In the genomic region with DNA sequence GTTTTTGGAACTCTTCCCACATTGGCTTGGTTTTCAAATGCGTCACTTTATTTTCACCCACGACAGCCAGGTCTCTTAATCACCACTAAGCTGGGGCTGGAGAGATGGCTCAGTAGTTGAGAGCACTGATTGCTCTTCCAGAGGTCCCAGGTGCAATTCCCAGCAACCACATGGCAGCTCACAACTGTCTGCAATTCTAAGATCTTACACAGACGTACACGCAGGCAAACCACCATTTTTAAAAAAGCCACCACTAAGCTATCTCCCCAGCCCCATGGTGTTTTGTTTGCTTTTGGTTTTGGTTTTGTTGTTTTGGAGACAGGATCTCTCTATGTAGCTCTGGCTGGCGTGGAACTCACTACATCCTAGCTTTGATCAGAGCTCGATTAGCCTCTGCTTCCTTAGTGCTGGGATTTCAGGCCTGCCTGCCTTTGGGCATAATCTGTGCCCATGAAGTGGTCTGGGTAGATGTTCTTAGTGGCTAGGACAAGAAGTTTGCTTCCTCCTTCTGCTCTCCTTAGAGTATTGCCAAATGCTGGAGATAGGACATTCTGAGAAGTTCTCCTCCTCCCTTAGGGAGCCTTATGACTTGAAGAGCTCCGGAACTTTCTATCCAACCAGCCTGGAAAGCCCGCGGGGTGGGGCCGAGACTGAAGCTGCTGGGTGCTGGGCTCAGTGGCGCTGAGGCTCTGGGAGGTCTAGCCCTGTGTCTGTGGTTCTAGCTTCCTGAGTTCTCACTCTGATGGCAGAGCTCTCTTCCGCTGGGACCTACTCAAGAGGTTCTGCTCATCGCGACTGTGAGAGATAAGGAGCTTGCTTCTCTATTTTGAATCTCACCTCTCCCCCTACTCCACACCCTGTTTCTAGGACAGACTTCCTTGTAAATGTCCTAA, we compare ENCODE assay signal across 10 mouse cellular contexts. TPM values are rescaled to one million over a fixed set of nuclear protein-coding genes. Genes with fewer than 3 reads are reported as not detected.
DNase-seq lines count a peak whose midpoint lies in the region; ATAC-seq and TF ChIP-seq lines count a peak whose summit lies in the region.
"Had no signal": no experiment of that assay in that cellular context is flagged by ENCODE, and none has a peak within 500 bp of the region (broad histone marks: within the 10 kb centered on the region; RNA-seq: fewer than 3 reads in every experiment).

No protein-coding gene starts in this region.

- H3K27me3 ChIP-seq in testis, adult 2 months (ENCODE audit: control insufficient read depth, insufficient read depth, low read length): no peaks in the 10 kb centered on the region
- H3K27me3 ChIP-seq in midbrain, postnatal 0 days (ENCODE audit: insufficient read depth, low read length): no peaks in the 10 kb centered on the region
- no peaks in the 10 kb centered on the region for H3K27me3 ChIP-seq in stomach, postnatal 0 days (ENCODE audit: control insufficient read depth, insufficient read depth, low read length)
- H3K27me3 ChIP-seq: limb, embryonic 15.5 days had no signal

- no peak overlapping the region for H3K4me3 ChIP-seq in testis, adult 2 months (ENCODE audit: control insufficient read depth, low read depth, low read length)
- H3K4me3 ChIP-seq in midbrain, postnatal 0 days (ENCODE audit: low read depth, low read length): no peak overlapping the region
- no peak overlapping the region for H3K4me3 ChIP-seq in stomach, postnatal 0 days (ENCODE audit: low read depth, low read length)
- H3K4me3 ChIP-seq: limb, embryonic 15.5 days had no signal

- peak; percentile 89 for ATAC-seq in inflammation-experienced regulatory T-cells, adult 6 months
- no peak for ATAC-seq in midbrain, postnatal 0 days (ENCODE audit: low FRiP score)
- no peak for ATAC-seq in stomach, postnatal 0 days (ENCODE audit: low FRiP score, low TSS enrichment)

- TF ChIP-seq CTCF in testis, adult 2 months (IDR thresholded peaks at IDR 0.05; ENCODE audit: control insufficient read depth, insufficient read depth, insufficient replicate concordance, low read depth, low read length): no peak
- no peak for TF ChIP-seq CTCF in midbrain, postnatal 0 days (IDR thresholded peaks at IDR 0.05)
- TF ChIP-seq CTCF in stomach, postnatal 0 days (IDR thresholded peaks at IDR 0.05; ENCODE audit: low read depth): no peak

- TF ChIP-seq POLR2A in testis, adult 2 months (IDR thresholded peaks at IDR 0.05; ENCODE audit: control insufficient read depth, low read depth, low read length): no peak

- H3K27ac ChIP-seq in testis, adult 2 months (ENCODE audit: control insufficient read depth, insufficient read depth, low read depth, low read length): peak overlapping the region; percentile 39; the same call in 1 of the 2 replicates
- no peak overlapping the region for H3K27ac ChIP-seq in midbrain, postnatal 0 days (ENCODE audit: low read depth, low read length)
- H3K27ac ChIP-seq in stomach, postnatal 0 days (replicated peaks): no peak overlapping the region
- H3K27ac ChIP-seq: limb, embryonic 15.5 days had no signal

- WGBS in midbrain, postnatal 0 days: 82% methylated on average over 14 of the region's 14 CpGs
- 79% methylated on average over 14 of the region's 14 CpGs for WGBS in stomach, postnatal 0 days

- H3K4me2 ChIP-seq in midbrain, postnatal 0 days (ENCODE audit: low read depth, low read length, poor library complexity, severe bottlenecking): no peak overlapping the region
- no peak overlapping the region for H3K4me2 ChIP-seq in stomach, postnatal 0 days (replicated peaks; ENCODE audit: low read depth)
- H3K4me2 ChIP-seq: limb, embryonic 15.5 days had no signal

- H3K9ac ChIP-seq in midbrain, postnatal 0 days (replicated peaks; ENCODE audit: low read length, poor library complexity, severe bottlenecking): no peak overlapping the region
- no peak overlapping the region for H3K9ac ChIP-seq in stomach, postnatal 0 days (ENCODE audit: low read length)
- H3K9ac ChIP-seq: limb, embryonic 15.5 days had no signal

- no peak for TF ChIP-seq EP300 in stomach, postnatal 0 days (optimal IDR thresholded peaks at IDR 0.05)

- no peaks in the 10 kb centered on the region for H3K36me3 ChIP-seq in testis, adult 2 months (ENCODE audit: control insufficient read depth, insufficient read depth, low read length)
- H3K36me3 ChIP-seq in midbrain, postnatal 0 days (ENCODE audit: insufficient read depth, low read length): no peaks in the 10 kb centered on the region
- H3K36me3 ChIP-seq in stomach, postnatal 0 days (ENCODE audit: control insufficient read depth, insufficient read depth, low read length): no peaks in the 10 kb centered on the region
- H3K36me3 ChIP-seq: limb, embryonic 15.5 days had no signal

- peaks cover 5% of the 10 kb centered on the region for H3K4me1 ChIP-seq in testis, adult 2 months (ENCODE audit: control insufficient read depth, insufficient read depth, low read length)
- H3K4me1 ChIP-seq in midbrain, postnatal 0 days (ENCODE audit: insufficient read depth, low read length): no peaks in the 10 kb centered on the region
- no peaks in the 10 kb centered on the region for H3K4me1 ChIP-seq in stomach, postnatal 0 days (replicated peaks; ENCODE audit: control insufficient read depth, insufficient read depth)
- H3K4me1 ChIP-seq: limb, embryonic 15.5 days had no signal

- H3K9me3 ChIP-seq in midbrain, postnatal 0 days (ENCODE audit: low read length): no peaks in the 10 kb centered on the region
- H3K9me3 ChIP-seq in stomach, postnatal 0 days (ENCODE audit: control insufficient read depth, low read length): no peaks in the 10 kb centered on the region
- H3K9me3 ChIP-seq: limb, embryonic 15.5 days had no signal

- DNase-seq in testis, postnatal 14 days (ENCODE audit: low spot score): no peak
- peak; percentile 31 to 57 for DNase-seq in monocyte, adult 2 months (ENCODE audit: low read depth in 1 of 2, low spot score in 2 of 2)
- no peak for DNase-seq in midbrain, postnatal 0 days (ENCODE audit: low spot score)
- no peak for DNase-seq in cerebellum, postnatal 25 days
- no peak for DNase-seq in stomach, postnatal 0 days (ENCODE audit: low spot score)
- no peak for DNase-seq in layer of hippocampus, adult 9-11 months
- DNase-seq: right cerebral cortex, postnatal 25 days had no signal

RNA-seq across cellular contexts. Expression of a gene that starts 6.0 kb away (rescaled TPM):
- polyA plus RNA-seq in testis, adult 2 months (2012; rRNA removed): 11.2 and 12.0 TPM in 2 replicates
- 100 to 1,000 TPM in 1 of 3 experiments, 10 to 100 TPM in 2; 56.7 to 100 (median 81.3) TPM for polyA plus RNA-seq in inflammation-experienced regulatory T-cells, adult 6 months (2017; shearing (Covaris generic))
- 27.6 and 37.4 TPM in 2 replicates for total RNA-seq in midbrain, postnatal 0 days (2014; rRNA removed)
- 108 and 116 TPM in 2 replicates for polyA plus RNA-seq in midbrain, postnatal 0 days (2015; fragmentation: Nextera tagmentation; extraction: Ambion mirVana)
- polyA plus RNA-seq in stomach, postnatal 0 days (2015; fragmentation: Nextera tagmentation; extraction: Ambion mirVana): 28.4 and 29.3 TPM in 2 replicates

RNA-seq across cellular contexts. Expression of a gene that starts 10.2 kb away (rescaled TPM):
- 19.3 and 27.9 TPM in 2 replicates for polyA plus RNA-seq in testis, adult 2 months (2012; rRNA removed)
- polyA plus RNA-seq in inflammation-experienced regulatory T-cells, adult 6 months (2017; shearing (Covaris generic)): 100 to 1,000 TPM; 572 to 796 (median 746) TPM
- total RNA-seq in midbrain, postnatal 0 days (2014; rRNA removed): 234 and 372 TPM in 2 replicates
- polyA plus RNA-seq in midbrain, postnatal 0 days (2015; fragmentation: Nextera tagmentation; extraction: Ambion mirVana): 387 and 466 TPM in 2 replicates
- 335 and 349 TPM in 2 replicates for polyA plus RNA-seq in stomach, postnatal 0 days (2015; fragmentation: Nextera tagmentation; extraction: Ambion mirVana)

RNA-seq across cellular contexts. Expression of a gene that starts 46.3 kb away (rescaled TPM):
- 42.0 and 42.8 TPM in 2 replicates for polyA plus RNA-seq in testis, adult 2 months (2012; rRNA removed)
- polyA plus RNA-seq in inflammation-experienced regulatory T-cells, adult 6 months (2017; shearing (Covaris generic)): 10 to 100 TPM; 34.3 to 43.0 (median 36.7) TPM
- 34.5 and 40.3 TPM in 2 replicates for total RNA-seq in midbrain, postnatal 0 days (2014; rRNA removed)
- polyA plus RNA-seq in midbrain, postnatal 0 days (2015; fragmentation: Nextera tagmentation; extraction: Ambion mirVana): 34.9 and 38.5 TPM in 2 replicates
- 40.3 and 43.5 TPM in 2 replicates for polyA plus RNA-seq in stomach, postnatal 0 days (2015; fragmentation: Nextera tagmentation; extraction: Ambion mirVana)

RNA-seq across cellular contexts. Expression of a gene that starts 46.4 kb away (rescaled TPM):
- 79.6 and 105 TPM in 2 replicates for polyA plus RNA-seq in testis, adult 2 months (2012; rRNA removed)
- 100 to 1,000 TPM; 144 to 170 (median 160) TPM for polyA plus RNA-seq in inflammation-experienced regulatory T-cells, adult 6 months (2017; shearing (Covaris generic))
- 89.4 and 107 TPM in 2 replicates for total RNA-seq in midbrain, postnatal 0 days (2014; rRNA removed)
- 521 and 552 TPM in 2 replicates for polyA plus RNA-seq in midbrain, postnatal 0 days (2015; fragmentation: Nextera tagmentation; extraction: Ambion mirVana)
- 378 and 415 TPM in 2 replicates for polyA plus RNA-seq in stomach, postnatal 0 days (2015; fragmentation: Nextera tagmentation; extraction: Ambion mirVana)

Comparison
In these comparisons a context has a peak if more than half of its experiments do, and no peak if none do; other contexts are left out.
1. DNase-seq: peak in monocyte, adult 2 months (2 of 2); none in testis, postnatal 14 days (single experiment), midbrain, postnatal 0 days (single experiment), cerebellum, postnatal 25 days (0 of 2), stomach, postnatal 0 days (single experiment) and layer of hippocampus, adult 9-11 months (single experiment).
2. RNA of a gene that starts 10.2 kb away (polyA plus RNA-seq): 572 to 796 TPM in inflammation-experienced regulatory T-cells, adult 6 months, 387 to 466 TPM in midbrain, postnatal 0 days and 335 to 349 TPM in stomach, postnatal 0 days; 19.3 to 27.9 TPM in testis, adult 2 months; every median in the first group is over 10 times any median in the second.